Mouse (Mus musculus): ENCODE results near the gene Spin2c. TPM values are rescaled to one million over a fixed set of nuclear protein-coding genes. Genes with fewer than 3 reads are reported as not detected.

Gene Spin2c
- 0.39 to 1.4 TPM (median 0.54 TPM) in 4 replicates for total RNA-seq (2023; ENCODE audit: inconsistent age)

DNA sequence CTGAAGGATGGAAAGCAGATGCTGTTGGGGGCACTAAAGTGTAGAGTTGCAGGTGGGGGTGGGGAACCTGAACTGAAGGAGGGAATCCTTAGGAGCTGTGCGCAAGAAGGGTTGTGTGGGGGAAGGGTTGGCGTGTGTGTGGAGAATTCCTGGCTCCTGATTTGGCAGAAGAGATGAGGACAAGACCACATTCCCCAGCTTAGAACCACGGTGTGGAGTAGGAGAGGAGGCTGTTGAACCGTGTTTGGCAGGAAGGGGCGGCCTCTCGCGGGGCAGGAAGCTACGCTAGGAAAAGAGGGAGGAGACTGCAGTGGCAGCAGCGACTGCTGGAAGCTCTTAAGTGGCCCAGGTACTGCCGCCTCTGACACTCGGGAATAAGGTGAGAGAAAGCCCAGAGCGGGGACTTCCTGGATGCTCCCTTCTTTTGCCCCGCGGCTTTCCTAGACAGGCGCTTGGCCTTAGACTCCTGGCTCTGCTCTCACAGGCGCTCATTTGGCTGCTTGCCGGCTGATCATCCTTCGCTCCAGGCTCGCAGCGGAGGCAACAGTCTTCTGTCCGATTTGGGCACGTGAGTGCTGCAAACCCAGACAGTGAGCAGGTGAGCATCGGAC is at the start of gene Spin2c:
TSS of gene Spin2c (plus strand) at position 275 of the 611 bp plus-strand sequence.

Other genes starting within 250 kb of the Spin2c start
- gene Kctd12b, start 135.8 kb upstream of the Spin2c start, total RNA-seq (2023; ENCODE audit: inconsistent age): 0.10 to 0.48 TPM (median 0.42 TPM) in 4 replicates
- gene Nbdy, start 108.6 kb upstream of the Spin2c start, total RNA-seq (2023; ENCODE audit: inconsistent age): 5.9 to 10.5 TPM (median 7.8 TPM) in 4 replicates
- not detected in 4 replicates for gene Samt1, start 180.4 kb downstream of the Spin2c start, total RNA-seq (2023; ENCODE audit: inconsistent age)
- gene 4921511M17Rik, start 201.6 kb downstream of the Spin2c start, total RNA-seq (2023; ENCODE audit: inconsistent age): not detected in 4 replicates
- gene Gm10057, start 222.8 kb downstream of the Spin2c start, total RNA-seq (2023; ENCODE audit: inconsistent age): not detected in 4 replicates